Mouse (Mus musculus): Measurements from ENCODE around the gene Dnaja3. TPM values are rescaled to one million over a fixed set of nuclear protein-coding genes. Genes with fewer than 3 reads are reported as not detected.

Dnaja3 gene
- polyA plus RNA-seq, 1 experiment from 2014 or later: 92.5 TPM

DNA sequence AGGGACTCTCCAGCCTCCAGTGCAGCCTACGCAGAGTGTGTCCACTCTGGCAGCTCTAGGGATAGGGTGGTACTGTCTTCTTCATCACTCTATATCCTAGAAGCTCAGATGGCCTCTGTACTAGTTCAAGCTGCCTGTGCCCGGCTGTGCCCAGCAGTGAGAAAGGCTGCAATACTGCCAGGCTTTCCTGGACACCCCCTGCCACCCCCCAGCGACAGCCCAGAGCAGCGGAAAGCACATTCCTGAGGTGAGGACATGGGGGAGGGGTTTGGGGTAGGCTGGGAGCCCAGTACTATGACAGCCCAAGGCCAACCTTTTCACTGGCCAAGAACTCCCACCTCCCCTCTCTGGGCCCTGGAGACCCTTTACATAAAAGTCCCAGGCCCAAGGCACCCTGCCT, 4.0 kb upstream of the Dnaja3 start:
- no peak overlapping the region for H3K4me2 ChIP-seq (ENCODE audit: low read depth, low read length)
- H3K36me3 ChIP-seq (ENCODE audit: control insufficient read depth, insufficient read depth, low read length): peaks cover 6% of the 10 kb centered on the region; the same call in 1 of the 2 replicates
- H3K27me3 ChIP-seq (replicated peaks; ENCODE audit: control insufficient read depth, insufficient read depth, low read length): no peaks in the 10 kb centered on the region
- no peaks in the 10 kb centered on the region for H3K9me3 ChIP-seq (ENCODE audit: control insufficient read depth, low read length)
- H3K9ac ChIP-seq (ENCODE audit: low read depth, low read length): no peak overlapping the region
- no peak overlapping the region for H3K27ac ChIP-seq (ENCODE audit: low read length)
- H3K4me1 ChIP-seq (ENCODE audit: control insufficient read depth, insufficient read depth, low read length): peaks cover 7% of the 10 kb centered on the region
- no peak overlapping the region for H3K4me3 ChIP-seq (ENCODE audit: low read length)
- ATAC-seq: no peak
- 78% methylated on average over 4 of the region's 4 CpGs for WGBS

DNA sequence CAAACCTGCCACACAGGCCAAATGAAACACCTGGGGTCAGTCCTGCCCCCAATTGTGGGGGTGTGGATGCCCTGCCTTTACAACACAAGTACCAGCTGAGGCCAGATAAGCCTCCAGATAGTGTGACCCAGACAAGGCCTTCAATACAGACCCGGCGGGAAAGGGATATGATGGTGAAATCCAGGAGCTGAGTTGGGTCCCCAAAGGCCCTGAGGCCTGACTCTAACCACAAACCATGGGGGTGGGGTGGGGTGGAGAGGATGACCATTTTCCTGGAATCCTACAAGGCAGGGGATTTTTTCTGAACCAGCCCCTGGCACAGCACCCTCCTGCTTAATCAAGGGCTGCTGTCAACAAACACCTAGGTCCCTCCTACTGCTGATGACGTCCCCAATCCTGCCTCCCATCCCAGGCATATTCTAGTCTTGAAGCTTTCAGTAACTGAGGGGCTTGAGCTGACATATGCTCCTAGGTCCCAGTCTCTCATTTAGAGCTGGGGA, 848 bp upstream of the Dnaja3 start:
- H3K9me3 ChIP-seq (ENCODE audit: control insufficient read depth, low read length): no peaks in the 10 kb centered on the region

DNA sequence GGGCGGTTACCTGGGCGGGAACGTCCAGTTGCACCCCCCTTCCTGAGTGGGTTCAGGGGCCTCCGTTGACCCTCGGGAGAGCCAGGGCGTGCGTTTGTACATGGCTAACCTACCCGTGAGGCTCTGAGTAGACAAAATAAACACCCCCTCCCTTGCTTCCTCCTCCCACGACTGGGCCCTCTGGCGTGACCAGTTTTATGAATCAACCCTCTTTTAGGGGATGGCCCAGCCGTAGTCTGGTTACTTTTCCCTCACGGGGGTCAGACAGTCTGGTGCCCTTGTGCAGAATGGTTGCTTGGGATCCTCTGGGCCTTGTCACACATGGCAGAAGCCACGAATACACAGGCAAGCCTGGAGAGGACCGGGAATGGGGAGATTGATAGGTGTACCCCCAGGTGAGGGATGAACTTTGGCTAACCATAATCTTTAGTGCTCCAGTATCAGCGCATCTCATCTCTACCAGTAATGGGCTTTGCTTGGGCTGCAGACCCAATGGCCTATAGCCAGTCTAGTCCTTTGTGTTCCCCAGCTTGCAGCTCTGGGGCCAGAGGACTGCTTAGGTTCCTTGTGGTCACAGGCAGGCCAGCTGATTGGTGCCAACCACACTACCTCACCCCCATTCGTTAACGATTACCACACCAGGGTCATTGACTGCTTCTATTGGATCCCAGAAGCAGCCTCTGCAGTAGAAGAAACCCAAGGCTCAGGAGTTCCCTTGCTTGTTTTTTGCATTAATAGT, 647 bp downstream of the Dnaja3 start:
- H3K9ac ChIP-seq (ENCODE audit: low read depth, low read length): peak overlapping the region; percentile 89
- 2% methylated on average over 17 of the region's 17 CpGs for WGBS
- peak overlapping the region; percentile 79 for H3K4me2 ChIP-seq (ENCODE audit: low read depth, low read length)
- H3K27me3 ChIP-seq (replicated peaks; ENCODE audit: control insufficient read depth, insufficient read depth, low read length): no peaks in the 10 kb centered on the region
- no peaks in the 10 kb centered on the region for H3K36me3 ChIP-seq (ENCODE audit: control insufficient read depth, insufficient read depth, low read length)
- peaks cover 43% of the 10 kb centered on the region for H3K4me1 ChIP-seq (ENCODE audit: control insufficient read depth, insufficient read depth, low read length)
- H3K27ac ChIP-seq (ENCODE audit: low read length): peak overlapping the region; percentile 92
- H3K9me3 ChIP-seq (ENCODE audit: control insufficient read depth, low read length): no peaks in the 10 kb centered on the region
- peak overlapping the region; percentile 83 for H3K4me3 ChIP-seq (ENCODE audit: low read length)
- peak; percentile 72 for ATAC-seq

More for the DNA sequence above, 848 bp upstream of the Dnaja3 start:
- ATAC-seq: no peak
- Histone ChIP-seq H3K4me3 (ENCODE audit: low read length) (no peak overlapping the region), H3K36me3 (ENCODE audit: control insufficient read depth, insufficient read depth, low read length) (no peaks in the 10 kb centered on the region), H3K9ac (ENCODE audit: low read depth, low read length) (no peak overlapping the region), H3K27me3 (replicated peaks; ENCODE audit: control insufficient read depth, insufficient read depth, low read length) (no peaks in the 10 kb centered on the region), H3K27ac (ENCODE audit: low read length) (no peak overlapping the region), H3K4me2 (ENCODE audit: low read depth, low read length) (no peak overlapping the region), H3K4me1 (ENCODE audit: control insufficient read depth, insufficient read depth, low read length) (peaks cover 37% of the 10 kb centered on the region)
- WGBS: 85% methylated on average over 3 of the region's 3 CpGs

DNA sequence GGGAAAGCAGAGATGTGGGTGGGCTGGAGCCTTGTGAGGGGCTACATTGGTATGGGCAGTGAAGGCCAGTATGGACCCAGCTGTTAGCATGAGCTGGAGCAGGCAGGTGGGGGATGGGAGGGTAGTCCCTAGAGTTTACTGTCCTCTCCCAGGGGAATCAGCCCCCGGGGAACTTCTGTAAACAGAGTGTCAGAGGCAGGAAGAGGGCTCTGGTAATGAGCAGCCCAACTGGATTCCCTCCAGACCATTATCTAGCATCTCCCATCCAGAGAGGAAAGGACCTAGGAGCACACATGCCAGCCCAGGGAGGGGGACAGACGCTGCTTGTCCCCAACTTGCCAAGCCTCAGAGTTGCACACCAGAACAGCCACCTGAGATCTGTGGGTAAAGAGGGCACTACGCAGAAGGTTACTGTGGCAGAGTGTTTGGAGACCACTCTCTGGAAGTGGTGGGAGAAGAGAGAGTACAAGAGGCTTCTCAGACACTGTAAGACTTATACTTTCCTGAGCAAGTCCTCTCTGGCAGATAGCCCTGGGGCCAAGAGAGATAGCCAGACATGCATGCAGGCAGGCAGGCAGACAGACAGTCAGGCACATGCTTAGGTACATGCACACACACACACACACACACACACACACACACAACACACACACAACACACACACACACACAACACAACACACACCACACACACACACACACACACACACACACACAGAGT, 1.5 kb downstream of the Dnaja3 start:
- H3K9ac ChIP-seq (ENCODE audit: low read depth, low read length): peak overlapping the region; percentile 89
- peak overlapping the region; percentile 83 for H3K4me3 ChIP-seq (ENCODE audit: low read length)
- ATAC-seq: peak; percentile 2; the same call in 1 of the 2 replicates
- H3K9me3 ChIP-seq (ENCODE audit: control insufficient read depth, low read length): no peaks in the 10 kb centered on the region
- peaks cover 44% of the 10 kb centered on the region for H3K4me1 ChIP-seq (ENCODE audit: control insufficient read depth, insufficient read depth, low read length)
- peak overlapping the region; percentile 79 for H3K4me2 ChIP-seq (ENCODE audit: low read depth, low read length)
- H3K36me3 ChIP-seq (ENCODE audit: control insufficient read depth, insufficient read depth, low read length): no peaks in the 10 kb centered on the region
- H3K27ac ChIP-seq (ENCODE audit: low read length): peak overlapping the region; percentile 92
- H3K27me3 ChIP-seq (replicated peaks; ENCODE audit: control insufficient read depth, insufficient read depth, low read length): no peaks in the 10 kb centered on the region
- 23% methylated on average over 3 of the region's 3 CpGs for WGBS

DNA sequence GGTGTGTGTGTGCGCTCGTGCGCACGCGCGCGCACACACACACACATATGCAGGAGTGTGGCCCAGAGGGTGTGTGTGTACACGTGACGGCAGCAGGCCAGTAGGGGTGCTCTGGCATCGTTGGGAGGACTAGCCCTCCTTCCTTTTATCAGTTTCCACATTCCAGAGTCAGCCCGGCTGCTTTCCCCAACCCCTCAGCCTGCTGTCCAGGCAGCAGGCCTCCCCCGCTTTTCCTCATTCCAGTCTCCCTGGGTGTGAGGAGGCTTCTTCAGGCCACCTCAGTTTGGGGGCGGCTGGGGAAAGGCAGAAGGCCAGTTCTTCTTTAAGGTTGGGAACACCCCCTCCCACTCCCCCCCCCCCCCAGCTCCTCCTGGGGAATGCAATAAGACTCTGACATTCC, 2.4 kb downstream of the Dnaja3 start:
- peak overlapping the region; percentile 51 for H3K9ac ChIP-seq (ENCODE audit: low read depth, low read length)
- H3K4me1 ChIP-seq (ENCODE audit: control insufficient read depth, insufficient read depth, low read length): peaks cover 53% of the 10 kb centered on the region
- peak overlapping the region; percentile 25 for H3K4me3 ChIP-seq (ENCODE audit: low read length)
- ATAC-seq: peak; percentile 56
- peak overlapping the region; percentile 92 for H3K27ac ChIP-seq (ENCODE audit: low read length)
- no peaks in the 10 kb centered on the region for H3K27me3 ChIP-seq (replicated peaks; ENCODE audit: control insufficient read depth, insufficient read depth, low read length)
- no peaks in the 10 kb centered on the region for H3K9me3 ChIP-seq (ENCODE audit: control insufficient read depth, low read length)
- 12% methylated on average over 13 of the region's 13 CpGs for WGBS
- H3K4me2 ChIP-seq (ENCODE audit: low read depth, low read length): peak overlapping the region; percentile 79
- no peaks in the 10 kb centered on the region for H3K36me3 ChIP-seq (ENCODE audit: control insufficient read depth, insufficient read depth, low read length)

DNA sequence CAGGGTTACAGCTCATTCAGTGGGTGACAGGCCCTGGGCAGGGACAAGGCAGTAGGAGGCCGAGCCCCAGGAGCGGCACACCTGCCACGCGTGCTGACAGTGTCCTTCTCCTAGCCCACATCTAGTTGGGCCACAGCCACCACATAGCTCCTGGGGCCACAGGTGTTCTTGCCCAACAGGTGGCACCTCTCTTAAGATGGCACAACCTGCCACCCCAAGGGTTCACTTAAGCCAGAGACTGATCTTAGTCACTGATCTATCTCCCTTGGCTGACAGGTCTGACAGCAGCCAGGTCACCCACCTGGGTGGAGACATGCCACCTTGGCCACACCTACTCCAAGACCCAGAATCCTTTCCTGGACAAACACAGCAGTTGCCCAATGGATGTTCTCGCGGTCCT, 3.1 kb downstream of the Dnaja3 start:
- H3K9me3 ChIP-seq (ENCODE audit: control insufficient read depth, low read length): no peaks in the 10 kb centered on the region
- no peaks in the 10 kb centered on the region for H3K27me3 ChIP-seq (replicated peaks; ENCODE audit: control insufficient read depth, insufficient read depth, low read length)
- no peaks in the 10 kb centered on the region for H3K36me3 ChIP-seq (ENCODE audit: control insufficient read depth, insufficient read depth, low read length)
- peaks cover 56% of the 10 kb centered on the region for H3K4me1 ChIP-seq (ENCODE audit: control insufficient read depth, insufficient read depth, low read length)
- WGBS: 69% methylated on average over 6 of the region's 6 CpGs
- peak overlapping the region; percentile 25; the same call in 1 of the 2 replicates for H3K4me3 ChIP-seq (ENCODE audit: low read length)
- H3K27ac ChIP-seq (ENCODE audit: low read length): peak overlapping the region; percentile 92
- H3K9ac ChIP-seq (ENCODE audit: low read depth, low read length): peak overlapping the region; percentile 51
- H3K4me2 ChIP-seq (ENCODE audit: low read depth, low read length): peak overlapping the region; percentile 79
- no peak for ATAC-seq

DNA sequence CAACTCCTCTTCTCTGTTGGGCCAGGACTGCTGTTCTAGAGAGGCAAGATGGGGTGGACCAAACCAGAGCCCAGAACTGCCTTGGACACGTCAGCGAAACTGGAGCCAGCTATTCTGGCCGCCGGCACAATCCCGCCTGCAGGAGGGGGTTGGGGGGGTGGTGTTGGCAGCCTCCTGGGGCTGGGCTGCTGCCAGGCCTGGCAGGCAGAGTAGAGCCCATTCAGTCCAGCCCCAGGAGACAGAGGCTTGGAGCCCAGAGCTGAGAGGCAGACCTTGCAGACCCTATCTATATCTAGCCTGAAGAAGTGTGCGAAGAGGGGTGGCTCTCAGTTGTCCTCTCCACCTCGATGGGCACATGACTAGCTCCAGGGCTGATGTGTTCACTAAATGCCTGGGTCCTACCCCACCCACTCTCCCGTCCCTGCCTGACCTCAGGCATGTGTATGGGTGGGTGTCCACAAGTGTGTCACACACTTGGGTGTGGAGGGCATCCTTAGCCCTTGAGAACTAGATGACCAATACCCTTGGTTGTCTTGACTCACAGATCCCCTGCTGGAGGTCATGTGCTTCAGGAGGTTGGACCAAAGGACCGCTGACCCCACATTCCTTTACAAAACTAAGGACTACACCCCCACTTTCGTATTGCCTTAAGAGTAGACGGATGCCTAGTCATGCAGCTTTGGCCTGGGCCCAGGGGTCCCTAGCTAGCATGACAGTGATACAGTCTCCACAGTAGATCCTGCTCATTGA, 4.1 kb downstream of the Dnaja3 start:
- peak overlapping the region; percentile 15; the same call in 1 of the 2 replicates for H3K9ac ChIP-seq (ENCODE audit: low read depth, low read length)
- H3K36me3 ChIP-seq (ENCODE audit: control insufficient read depth, insufficient read depth, low read length): 0 out of 2 replicates have a peak, but pooled peaks cover 4% of the 10 kb centered on the region
- ATAC-seq: no peak
- H3K4me3 ChIP-seq (ENCODE audit: low read length): no peak overlapping the region
- H3K4me2 ChIP-seq (ENCODE audit: low read depth, low read length): peak overlapping the region; percentile 79; the same call in 1 of the 2 replicates
- WGBS: 66% methylated on average over 11 of the region's 11 CpGs
- H3K9me3 ChIP-seq (ENCODE audit: control insufficient read depth, low read length): no peaks in the 10 kb centered on the region
- no peaks in the 10 kb centered on the region for H3K27me3 ChIP-seq (replicated peaks; ENCODE audit: control insufficient read depth, insufficient read depth, low read length)
- peaks cover 56% of the 10 kb centered on the region for H3K4me1 ChIP-seq (ENCODE audit: control insufficient read depth, insufficient read depth, low read length)
- H3K27ac ChIP-seq (ENCODE audit: low read length): peak overlapping the region; percentile 25; the same call in 1 of the 2 replicates

DNA sequence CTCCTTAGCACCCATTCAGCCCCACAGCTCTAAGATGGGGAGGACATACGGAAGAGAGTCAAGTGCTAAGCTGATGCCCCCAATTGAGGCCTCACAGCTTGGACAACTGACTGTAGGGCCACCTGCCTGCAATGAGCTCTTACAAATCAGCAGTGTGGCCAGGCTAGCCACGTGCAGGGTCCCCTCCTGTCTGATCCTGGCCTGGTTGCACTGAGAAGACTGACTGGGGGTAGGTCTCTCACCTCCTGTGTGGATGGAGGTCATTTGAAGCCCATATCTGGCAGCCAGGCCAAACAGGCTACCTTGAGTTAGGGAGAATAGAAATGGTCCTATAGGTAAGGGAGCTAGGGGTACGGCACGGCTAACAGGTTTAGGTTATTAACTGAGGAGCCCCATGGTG, 6.1 kb downstream of the Dnaja3 start:
- no peak overlapping the region for H3K4me2 ChIP-seq (ENCODE audit: low read depth, low read length)
- H3K4me3 ChIP-seq (ENCODE audit: low read length): no peak overlapping the region
- no peak overlapping the region for H3K9ac ChIP-seq (ENCODE audit: low read depth, low read length)
- peaks cover 11% of the 10 kb centered on the region; the same call in 1 of the 2 replicates for H3K36me3 ChIP-seq (ENCODE audit: control insufficient read depth, insufficient read depth, low read length)
- no peak for ATAC-seq
- H3K27me3 ChIP-seq (replicated peaks; ENCODE audit: control insufficient read depth, insufficient read depth, low read length): no peaks in the 10 kb centered on the region
- H3K4me1 ChIP-seq (ENCODE audit: control insufficient read depth, insufficient read depth, low read length): peaks cover 47% of the 10 kb centered on the region
- no peak overlapping the region for H3K27ac ChIP-seq (ENCODE audit: low read length)
- no peaks in the 10 kb centered on the region for H3K9me3 ChIP-seq (ENCODE audit: control insufficient read depth, low read length)
- 80% methylated on average over 4 of the region's 4 CpGs for WGBS

DNA sequence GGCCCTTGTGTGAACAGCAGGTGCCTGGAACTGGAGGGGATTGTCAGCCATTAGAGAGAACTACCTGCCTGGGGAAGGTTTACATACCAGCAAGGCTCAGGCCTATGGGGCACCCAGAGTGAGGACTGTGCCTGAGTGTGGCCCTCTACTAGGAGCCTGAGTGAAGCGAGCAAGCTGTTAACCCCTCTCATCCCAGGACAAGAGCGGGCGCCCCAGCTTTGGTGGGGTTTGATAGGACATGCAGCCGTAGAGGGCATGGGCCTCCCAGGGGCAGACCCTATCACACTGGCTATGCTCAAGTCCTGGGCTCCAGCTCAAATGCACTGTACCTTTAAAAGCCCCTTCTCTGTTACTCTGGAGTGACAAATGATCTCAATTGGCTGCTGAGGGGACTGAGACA, 7.0 kb downstream of the Dnaja3 start:
- Histone ChIP-seq H3K27me3 (replicated peaks; ENCODE audit: control insufficient read depth, insufficient read depth, low read length) (no peaks in the 10 kb centered on the region), H3K36me3 (ENCODE audit: control insufficient read depth, insufficient read depth, low read length) (peaks cover 16% of the 10 kb centered on the region; the same call in 1 of the 2 replicates), H3K9ac (ENCODE audit: low read depth, low read length) (peak overlapping the region; percentile 35), H3K27ac (ENCODE audit: low read length) (0 out of 2 replicates have a peak overlapping the region, but pooled peaks have one; percentile 9), H3K4me3 (ENCODE audit: low read length) (no peak overlapping the region), H3K9me3 (ENCODE audit: control insufficient read depth, low read length) (no peaks in the 10 kb centered on the region), H3K4me2 (ENCODE audit: low read depth, low read length) (no peak overlapping the region), H3K4me1 (ENCODE audit: control insufficient read depth, insufficient read depth, low read length) (peaks cover 45% of the 10 kb centered on the region)
- WGBS: 69% methylated on average over 4 of the region's 4 CpGs
- ATAC-seq: no peak

Data from intestine, embryonic 16.5 days (tissue).